Mouse (Mus musculus) kidney, postnatal 25 days (tissue): ENCODE measurements around the gene Ndufa5.

Experiments
- DNase-seq, 2 experiments: peaks; one replicate each; pipeline ENCODE4 v3.0.0; 2021; ENCODE audit warnings: mixed read lengths in 2 of 2

The Ndufa5 gene

DNA sequence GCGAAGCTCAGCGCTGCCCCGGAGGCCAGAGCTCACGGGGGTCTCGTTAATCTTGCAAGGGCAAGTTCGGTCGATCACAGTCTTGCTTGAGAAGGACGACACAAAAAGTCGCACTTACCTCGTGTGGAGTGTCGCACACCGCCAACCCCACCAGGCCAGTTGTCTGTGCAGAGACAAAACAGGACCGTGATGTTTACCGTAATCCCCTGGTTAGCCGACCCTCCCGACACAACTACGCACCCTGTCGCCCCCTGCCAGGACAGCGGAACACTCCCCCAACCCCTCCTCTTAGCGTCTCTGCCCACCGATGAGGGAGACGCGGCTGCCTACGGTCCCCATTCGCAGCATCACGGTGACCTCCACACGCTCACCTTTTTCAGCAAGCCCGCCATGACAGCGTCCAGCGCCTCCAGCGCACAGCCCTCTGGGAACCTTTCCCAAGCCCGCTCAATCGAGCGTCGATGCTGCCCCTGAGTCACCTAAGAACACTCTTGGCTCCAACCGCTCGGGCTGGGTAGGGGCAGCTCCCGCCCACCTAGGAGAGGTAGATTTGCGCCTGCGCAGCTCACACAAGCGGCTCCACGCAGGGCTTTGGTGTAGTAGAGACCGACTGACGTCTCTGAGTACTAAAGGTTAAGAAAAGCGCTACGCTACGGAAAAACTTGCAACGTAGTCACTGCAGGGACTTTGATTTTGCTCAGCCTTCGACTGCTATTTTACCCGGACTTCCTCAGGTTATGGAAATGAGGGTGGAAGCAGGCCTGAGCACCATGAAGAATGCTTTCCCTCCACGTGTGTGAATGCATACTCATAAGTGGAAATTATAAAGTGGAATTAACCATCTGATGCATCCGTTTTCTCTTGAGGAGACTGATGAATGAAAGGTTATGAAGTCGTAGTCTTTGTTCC is at the start of gene Ndufa5:
TSS of gene Ndufa5 (minus strand) at position 859 of the 909 bp plus-strand sequence.
- peak; percentile 95 to 98 for DNase-seq

DNA sequence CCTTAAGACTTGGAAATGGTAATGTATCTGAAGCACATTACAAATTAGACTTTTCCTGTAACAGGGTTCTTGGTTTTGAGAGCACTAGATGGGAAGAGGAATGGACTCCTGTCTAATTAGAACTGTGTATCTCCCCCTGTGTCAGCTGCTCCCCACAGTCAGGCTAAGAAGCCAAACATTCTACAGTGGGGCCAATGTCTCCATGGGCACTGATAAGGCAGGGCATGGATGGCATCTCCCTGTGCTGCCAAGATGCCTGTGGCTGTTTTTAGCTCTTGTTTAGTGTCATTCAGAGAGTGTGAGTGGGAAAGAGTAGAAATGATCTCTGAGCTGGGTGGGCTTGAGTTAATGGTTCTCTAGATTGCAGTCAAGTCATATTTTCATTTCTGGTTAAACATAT is 45.5 kb upstream of the Ndufa5 start:
- no peak for DNase-seq

DNA sequence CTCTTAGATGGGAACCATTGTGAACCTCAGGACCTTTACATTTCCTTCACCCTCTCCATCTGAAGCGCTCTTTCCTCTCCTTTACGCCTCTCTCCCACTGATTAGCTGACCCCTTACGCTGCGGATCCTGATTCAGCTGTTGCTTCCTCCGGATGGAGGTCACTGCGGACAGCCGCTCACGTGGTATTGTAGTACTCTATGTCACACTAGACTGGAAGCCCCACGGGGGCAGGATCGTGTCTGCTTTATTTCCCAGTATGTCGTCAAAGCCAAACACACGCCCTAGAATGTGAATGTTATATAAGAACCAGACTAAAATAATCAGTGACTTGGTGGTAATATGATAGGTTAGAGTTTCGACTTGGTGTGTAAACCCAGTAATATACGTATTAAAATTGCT is 44.6 kb upstream of the Ndufa5 start:
- DNase-seq, result no peak

DNA sequence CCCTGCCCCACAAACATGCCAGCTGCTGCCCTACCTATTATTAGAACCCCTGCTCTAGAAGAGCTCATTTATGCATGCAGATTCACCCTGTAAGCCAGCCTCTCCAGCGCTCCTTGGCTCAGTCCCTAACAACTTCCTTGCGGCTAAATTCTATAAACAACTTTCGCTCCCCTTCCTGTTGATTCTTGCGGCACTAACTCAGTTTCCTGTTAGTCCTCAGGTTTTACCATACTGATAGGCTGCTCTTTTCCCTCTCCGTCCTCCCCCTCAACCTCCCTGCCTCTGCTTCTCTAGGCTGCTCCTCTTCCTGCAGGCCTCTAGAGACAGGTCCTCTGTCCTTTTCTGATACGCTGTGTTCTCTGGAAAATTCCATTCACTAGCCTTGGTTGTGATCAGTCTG is 43.3 kb upstream of the Ndufa5 start:
- DNase-seq, result peak; percentile 36 to 64

DNA sequence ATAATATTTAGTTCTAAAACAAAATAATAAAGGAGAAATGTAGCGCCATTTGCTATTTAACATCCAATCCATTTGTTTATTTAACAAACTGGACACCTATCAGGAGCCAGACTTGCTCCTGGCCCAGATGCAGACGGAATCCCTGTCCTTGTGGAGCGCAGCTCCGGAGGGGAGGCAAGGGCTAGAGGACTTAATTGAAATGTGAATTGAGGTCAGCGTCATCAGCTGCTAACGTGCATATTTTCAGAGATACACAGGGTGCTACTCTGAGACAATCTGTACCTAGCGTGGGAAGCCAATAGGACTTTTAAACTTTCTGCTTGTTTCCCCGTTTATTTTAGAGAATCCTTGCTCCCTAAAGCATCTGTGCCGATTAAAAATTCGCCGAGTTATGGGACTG is 42.5 kb upstream of the Ndufa5 start:
- no peak for DNase-seq

DNA sequence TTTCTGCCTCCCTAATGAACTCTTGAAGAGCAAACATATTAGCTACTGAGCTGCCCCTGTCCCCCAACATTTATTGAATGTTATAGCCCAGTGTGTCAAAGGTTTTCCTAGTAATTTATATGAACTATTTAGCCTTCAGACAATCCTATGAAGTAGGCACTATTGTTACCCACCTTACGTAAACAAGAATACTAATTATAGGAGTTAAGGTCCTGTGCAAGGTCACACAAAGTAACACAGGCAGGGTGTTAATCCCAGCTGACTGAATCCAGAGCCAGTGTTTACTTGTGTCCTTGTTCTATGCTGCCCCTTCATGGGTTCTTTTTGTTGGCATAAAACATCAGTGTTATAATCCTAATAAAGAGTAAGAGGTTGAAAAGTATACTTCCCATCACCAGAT is 41.9 kb upstream of the Ndufa5 start:
- DNase-seq, result no peak

DNA sequence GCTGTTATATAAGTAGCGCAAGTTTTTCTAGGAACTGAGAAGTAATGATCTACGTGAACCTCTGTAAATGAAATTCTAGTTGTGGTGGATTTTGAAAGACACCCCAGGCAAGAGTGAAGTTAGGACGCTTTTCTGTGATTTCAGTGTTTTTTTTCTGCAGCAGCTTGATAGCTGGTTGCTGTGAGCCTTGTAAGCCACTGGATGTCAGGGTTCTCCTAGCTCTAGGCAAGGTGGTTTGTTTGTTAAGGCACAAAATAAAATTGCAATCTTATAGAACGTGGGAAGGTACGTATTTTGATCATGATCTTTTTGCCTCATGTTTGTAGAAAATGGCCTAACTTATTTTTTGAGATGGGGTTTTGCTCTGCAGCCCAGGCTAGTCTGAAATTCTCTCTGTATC is 41.1 kb upstream of the Ndufa5 start:
- no peak for DNase-seq

DNA sequence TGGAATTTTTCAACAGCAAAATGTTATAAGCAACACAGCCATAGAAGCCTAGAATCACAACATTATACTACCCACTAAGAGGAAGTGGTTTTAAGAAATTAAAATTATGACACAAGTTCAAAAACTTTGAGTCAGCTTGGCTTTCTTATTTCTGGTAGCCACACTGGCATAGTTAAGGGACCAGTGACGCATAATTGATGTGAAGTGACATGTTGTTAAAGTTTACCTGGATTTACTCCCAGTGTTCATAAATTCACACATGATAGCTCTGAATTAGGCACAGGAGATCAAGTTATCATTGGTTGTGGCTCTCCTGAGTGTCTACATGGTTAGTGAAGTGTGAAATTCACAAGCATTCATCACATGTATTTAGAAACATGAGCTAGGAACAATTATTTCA is 37.1 kb upstream of the Ndufa5 start:
- no peak for DNase-seq

DNA sequence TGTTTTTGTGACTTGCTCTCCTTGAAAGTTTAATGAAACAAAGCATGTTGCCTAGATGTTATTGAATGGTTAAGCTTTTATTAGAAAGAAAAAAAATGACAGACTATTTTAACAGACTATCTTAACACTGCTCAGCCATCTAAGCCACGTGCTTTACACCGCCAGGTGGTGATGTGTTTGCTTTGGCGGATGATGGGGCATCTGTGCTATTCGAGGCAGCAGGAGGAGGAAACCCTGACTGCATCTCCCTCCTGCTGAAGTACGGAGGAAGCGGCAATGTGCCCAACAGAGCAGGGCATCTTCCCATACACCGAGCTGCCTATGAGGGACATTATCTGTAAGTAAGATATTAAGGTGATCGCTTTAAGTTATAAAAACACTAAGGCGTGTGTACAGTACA is 36.3 kb upstream of the Ndufa5 start:
- no peak for DNase-seq

DNA sequence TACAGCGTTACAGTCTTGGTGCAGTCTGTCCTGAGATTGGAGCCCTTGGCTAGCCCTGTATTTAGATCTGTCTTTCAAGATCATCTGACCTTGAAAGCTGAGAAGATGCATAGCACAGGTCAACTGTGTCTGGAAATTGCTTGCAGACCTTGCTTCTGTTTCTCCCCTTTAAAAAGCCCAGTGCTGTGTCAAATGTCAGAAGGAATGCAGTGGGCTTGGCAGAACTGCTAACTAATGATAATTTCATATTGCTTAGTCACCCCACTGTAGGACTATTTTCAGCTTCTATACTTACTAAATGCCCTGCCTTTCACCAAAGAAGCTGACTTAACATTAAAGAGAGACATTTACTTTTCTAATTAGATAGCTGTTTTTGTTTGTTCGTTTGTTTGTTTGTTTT is 27.7 kb upstream of the Ndufa5 start:
- no peak for DNase-seq

DNA sequence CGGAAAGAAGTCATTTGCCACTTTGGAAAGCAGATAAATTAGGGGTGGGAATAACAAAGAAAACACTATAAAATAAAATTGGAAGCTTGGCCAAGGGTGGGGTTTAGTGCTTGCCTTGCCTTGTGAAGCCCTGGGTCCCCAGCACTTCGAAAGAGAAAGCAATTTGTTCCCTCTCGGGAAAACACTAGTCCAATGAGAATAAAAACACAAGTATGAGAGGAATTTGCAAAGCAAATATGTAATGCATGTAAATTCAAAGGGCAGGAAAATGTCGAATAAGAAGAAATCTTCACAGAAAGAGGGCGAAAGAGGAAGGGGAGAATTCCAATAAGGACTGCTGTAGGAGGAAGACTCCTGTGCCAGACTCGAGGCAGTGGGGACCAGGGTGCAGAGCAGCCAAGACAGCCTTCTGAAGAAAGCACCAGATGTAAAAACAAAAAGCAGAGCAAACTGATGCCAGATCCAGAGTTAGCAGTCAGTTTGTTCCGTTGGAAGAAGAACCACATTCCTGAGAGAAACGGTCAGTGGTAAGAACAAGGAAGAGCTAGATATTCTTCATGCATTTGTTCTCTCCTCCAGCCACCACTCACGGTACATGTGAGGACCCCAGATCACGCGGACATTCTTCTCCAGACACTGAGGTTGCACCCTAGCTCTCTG is 26.7 kb upstream of the Ndufa5 start:
- DNase-seq, result no peak

DNA sequence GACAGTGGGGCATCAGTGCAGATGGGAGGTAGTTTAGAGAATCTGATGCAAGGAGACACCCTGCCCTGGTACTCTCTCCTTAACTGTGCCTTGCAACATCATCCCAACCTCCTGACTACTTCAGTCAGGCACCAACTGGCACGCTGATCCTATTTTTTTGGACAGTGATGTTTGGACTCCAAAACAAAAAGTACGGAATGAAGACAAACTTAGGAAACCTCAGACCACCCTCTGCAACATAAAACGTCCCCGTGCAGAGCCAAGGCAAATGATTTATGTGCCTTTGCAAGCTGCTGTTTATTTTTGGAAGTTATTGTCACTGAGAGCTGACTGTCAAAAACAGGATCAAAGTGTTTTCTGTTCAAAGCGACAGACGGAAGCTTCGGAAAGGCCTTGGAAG is 24.2 kb upstream of the Ndufa5 start:
- no peak for DNase-seq

DNA sequence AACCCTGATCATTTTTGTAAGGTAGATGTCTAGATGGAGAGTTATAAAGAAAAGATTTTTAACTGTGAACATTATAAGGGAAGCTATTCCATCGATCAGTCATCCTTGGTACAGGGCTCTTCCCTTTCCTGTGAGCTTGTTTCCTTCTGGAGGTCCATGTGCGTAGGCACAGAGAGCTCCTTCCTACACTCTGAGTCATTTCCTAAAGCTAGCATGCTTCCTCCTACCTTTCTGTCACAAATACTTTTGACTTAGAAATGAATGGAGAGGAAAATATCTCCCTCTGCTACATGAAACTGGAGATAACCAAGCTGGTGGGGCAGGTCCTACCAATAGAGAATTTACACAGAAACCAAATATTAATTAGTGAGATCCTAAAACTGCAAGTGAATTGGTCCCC is 22.0 kb upstream of the Ndufa5 start:
- DNase-seq, result no peak

DNA sequence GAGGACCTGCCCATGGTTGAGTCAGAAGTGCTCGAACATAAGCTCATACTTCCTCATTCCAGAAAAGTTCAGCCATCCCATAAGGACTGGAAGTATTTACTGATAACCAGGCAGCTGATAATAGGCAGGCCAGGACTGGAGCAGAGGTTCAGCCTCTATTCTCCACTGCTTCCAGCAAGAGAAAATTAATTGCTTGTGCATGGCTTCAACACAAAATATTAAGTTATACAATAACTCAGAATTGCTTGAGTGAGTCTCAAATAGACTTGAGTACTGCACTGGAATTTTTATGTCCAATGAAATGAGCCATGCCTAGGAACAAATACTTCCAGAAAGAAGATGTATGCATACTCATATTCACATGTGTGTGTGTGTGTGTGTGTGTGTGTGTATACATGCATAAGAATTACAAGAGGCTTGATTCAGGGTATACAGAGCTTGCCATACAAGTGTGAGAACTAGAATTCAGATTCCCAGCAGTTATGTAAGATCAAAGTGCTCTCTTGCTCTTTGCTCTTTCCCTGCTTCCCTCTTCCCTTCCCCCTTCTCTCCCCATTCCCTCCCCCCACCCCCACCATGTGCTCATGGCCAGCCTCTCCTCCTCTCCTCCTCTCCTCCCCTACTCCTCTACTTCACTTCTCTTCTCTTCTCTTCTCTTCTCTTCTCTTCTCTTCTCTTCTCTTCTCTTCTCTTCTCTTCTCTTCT is 19.1 kb upstream of the Ndufa5 start:
- peak; percentile 21 to 57 for DNase-seq

DNA sequence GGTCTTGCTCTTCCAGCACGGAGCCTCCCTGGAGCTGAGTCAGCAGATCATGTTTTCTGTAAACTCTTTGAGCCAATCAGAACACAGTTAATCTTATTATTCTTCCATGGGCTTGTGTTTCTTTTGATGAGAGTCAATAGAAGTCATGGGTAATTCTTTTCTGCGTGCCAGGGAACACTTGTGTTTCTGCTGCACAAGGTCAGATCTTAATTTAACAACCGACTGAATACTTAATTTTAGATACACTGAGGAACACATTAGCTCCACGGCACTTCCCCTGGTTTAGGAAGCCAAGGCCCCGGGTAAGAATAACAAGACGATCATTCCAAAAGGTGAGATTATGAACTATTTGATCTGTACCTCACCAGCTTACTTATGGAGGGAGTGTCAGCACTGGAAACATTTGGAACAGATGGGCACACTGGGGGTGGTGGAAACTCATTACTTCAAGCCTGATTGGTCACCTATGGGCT is 15.3 kb upstream of the Ndufa5 start:
- no peak for DNase-seq

DNA sequence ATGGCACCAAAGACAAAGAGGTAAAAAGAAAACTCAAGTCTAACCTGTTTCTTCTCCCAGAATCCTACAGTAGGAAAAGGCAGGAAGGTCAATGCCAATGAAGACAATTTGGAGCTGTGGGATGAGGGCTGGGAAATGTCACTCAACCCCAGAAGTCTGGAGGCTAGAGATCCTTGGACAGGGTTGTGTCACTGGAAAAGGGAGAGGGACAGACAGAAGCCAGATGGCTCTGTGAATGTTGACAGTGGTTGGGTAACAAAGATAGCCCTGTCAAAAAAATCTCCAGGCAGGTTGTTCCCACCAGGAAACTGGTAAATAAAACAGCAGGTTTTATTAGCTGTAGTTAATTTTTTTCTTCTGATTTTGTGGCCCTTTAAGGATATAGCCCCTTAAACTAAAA is 14.6 kb upstream of the Ndufa5 start:
- no peak for DNase-seq

DNA sequence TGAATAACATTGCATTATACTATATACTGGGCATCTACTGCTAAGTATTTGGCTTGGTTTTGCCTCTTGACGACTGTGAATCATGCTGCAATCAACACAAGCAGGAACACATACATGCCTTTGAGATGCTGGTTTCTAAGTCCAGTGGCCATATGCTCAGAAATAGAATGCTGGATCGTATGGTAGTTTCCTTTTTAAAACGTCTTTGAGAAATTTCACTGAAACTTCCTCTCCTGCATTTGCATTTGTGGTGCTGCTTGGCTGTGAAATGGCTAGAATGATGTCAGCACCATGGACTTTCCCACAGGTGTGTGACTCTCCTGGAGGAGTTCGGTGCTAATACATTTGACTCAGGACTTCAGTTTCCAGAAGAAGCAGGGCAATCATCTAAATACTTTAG is 12.3 kb upstream of the Ndufa5 start:
- DNase-seq, result no peak

DNA sequence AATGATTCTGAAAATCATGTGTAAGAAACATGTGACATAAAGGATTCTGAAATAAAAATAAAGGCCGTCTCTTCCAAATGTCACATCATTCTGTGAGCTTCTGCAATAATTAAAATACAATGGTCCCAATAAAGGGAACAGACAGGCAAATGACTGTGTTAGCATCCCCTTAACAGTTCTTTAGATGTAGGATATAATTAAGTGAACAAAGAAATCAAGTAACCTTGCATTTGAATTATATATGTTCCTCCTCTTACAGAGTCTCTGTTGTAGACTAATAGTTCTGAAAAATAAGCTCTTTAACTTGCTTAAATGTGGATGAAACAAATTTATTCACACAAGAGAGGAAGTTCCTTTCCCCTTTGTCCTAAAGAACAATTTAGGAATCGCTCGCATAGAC is 10.6 kb upstream of the Ndufa5 start:
- no peak for DNase-seq

DNA sequence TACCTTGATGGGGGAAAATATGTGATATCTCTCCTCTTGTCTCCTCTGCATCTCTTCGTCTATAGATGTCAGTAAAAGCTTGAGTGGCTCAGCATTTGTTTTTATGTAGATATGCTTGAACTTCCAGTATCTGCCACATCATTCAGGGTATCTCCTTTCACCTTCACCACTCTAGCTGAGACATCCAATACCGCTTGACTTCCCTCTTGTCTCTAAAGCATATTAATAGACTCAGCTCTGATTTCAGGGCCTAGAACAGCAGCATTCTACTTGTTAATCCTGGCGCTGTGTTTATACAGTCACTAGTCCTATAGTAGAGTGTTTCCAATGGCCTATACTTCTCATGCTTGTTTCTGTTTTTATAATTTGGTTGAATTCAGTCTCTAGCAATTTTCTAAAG is 5.0 kb upstream of the Ndufa5 start:
- DNase-seq, result no peak

DNA sequence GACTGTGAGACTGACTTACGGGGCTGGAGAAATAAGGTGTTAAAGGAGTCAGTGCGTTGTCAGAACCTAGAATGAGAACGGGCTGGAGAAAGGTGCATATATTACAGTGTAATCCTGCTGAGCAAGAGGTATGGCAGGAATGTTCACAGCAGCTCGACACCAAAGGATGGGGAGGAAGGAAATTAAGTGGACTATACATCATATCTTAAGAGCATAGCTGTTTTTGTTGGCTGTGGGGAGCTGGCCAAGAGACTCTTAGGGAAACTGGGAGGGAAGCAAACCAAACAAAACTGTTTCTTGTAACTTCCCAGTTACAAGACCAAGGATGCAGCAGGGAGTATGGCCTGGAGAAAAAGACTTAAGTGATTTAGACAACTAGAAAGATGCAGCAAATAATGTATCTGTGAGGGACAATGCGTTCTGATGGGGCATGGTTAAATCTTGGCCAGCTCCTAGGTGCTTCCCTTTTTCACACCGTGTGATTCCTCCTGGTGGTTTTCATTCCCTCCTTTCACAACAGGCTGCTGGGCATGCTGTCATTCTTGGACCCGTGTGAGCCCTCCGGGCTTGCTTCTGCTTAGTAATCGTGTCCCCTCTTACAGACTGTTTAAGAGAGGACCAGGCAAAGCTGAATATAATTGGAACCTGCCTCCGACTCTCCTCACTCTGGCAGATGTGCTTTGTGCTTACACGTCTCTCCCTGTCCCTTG is 3.1 kb upstream of the Ndufa5 start:
- DNase-seq, result no peak

DNA sequence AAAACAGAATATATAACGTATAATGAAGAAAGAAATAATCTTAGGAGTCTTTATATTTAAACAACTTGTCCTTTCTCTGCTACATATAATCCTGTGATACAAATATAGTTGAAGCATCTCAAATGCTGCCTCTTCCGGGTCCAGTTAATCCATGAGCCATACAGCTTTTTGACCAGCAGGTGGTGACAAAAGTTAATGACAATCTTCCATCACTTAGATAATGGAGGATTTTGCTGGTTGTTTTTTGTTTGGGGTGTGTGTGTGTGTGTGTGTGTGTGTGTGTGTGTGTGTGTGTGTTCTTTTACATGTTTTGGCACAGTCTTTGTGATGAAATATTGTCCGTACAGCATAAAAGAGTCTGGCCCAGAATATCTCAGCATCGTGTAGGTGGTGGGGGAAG is 2.4 kb upstream of the Ndufa5 start:
- peak; percentile 50 to 76 for DNase-seq

DNA sequence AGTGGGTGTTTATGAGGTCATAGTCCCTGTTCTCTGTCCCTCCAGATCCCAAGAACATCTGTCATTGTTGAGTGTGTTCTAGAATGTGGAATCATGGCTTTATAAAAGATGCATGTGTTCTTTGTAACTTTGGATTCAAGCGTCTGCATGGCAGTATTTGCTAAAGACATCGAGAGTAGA is 141 bp upstream of the Ndufa5 start, which contains the start of gene Asb15:
TSS of gene Asb15 (plus strand) at position 81 of the 180 bp plus-strand sequence.
- no peak for DNase-seq

DNA sequence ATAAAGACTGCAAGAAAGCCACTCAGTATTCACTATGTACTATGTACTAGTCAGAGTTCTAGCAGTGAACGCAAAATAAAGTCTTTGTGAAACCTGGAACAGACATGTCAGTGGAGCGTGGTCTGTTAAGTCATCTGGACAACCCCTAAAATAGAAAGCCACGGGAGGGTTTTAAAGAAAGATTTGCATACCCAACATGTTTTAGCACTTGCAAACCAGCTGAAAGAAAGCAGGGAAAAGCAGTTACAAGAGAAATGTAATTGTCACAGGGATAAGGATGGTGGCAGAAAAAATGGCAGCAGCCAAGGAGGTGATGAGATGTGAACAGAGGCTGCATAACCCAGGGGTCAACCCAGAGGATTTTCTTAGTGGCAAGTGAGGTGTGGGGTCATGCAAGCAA is 2.1 kb downstream of the Ndufa5 start:
- DNase-seq, result no peak
